Mouse (Mus musculus) regulatory T cell (primary cell): ENCODE data around the gene Dscaml1.

Experiments used
- in situ Hi-C: fragments of 300-600 bp; cut with MboI, MseI; formaldehyde crosslinking; loops from one replicate; pipeline ENCODE4 v1.15.1; 2025; ENCODE audit warnings: high pct_unique_total_duplicates

The Dscaml1 gene

GRCm38 (mm10) chr9:45451346-45451745 lies 24.9 kb downstream of the Dscaml1 start:
- in situ Hi-C loops: no loop called here

GRCm38 (mm10) chr9:45454032-45454431 lies 27.6 kb downstream of the Dscaml1 start:
- in situ Hi-C loops: no loop called here

GRCm38 (mm10) chr9:45454889-45455610 lies 28.6 kb downstream of the Dscaml1 start:
- in situ Hi-C loops: no loop called here

GRCm38 (mm10) chr9:45457200-45457599 lies 30.8 kb downstream of the Dscaml1 start:
- in situ Hi-C loops: no loop called here

GRCm38 (mm10) chr9:45458363-45458762 lies 31.9 kb downstream of the Dscaml1 start:
- in situ Hi-C loops: no loop called here

GRCm38 (mm10) chr9:45465396-45466019 lies 39.1 kb downstream of the Dscaml1 start:
- in situ Hi-C loops: no loop called here

- in situ Hi-C loops: no loop called here
Measured at GRCm38 (mm10) chr9:45468235-45468634, 41.8 kb downstream of the Dscaml1 start.

GRCm38 (mm10) chr9:45470746-45471471 lies 44.5 kb downstream of the Dscaml1 start:
- in situ Hi-C loops: no loop called here

- in situ Hi-C loops: no loop called here
Measured at GRCm38 (mm10) chr9:45471691-45472090, 45.3 kb downstream of the Dscaml1 start.

- in situ Hi-C loops: no loop called here
Measured at GRCm38 (mm10) chr9:45474874-45475273, 48.4 kb downstream of the Dscaml1 start.

- in situ Hi-C loops: no loop called here
Measured at GRCm38 (mm10) chr9:45480936-45481335, 54.5 kb downstream of the Dscaml1 start.

- in situ Hi-C loops: no loop called here
Measured at GRCm38 (mm10) chr9:45486665-45487074, 60.2 kb downstream of the Dscaml1 start.

- in situ Hi-C loops: no loop called here
Measured at GRCm38 (mm10) chr9:45487179-45487801, 60.9 kb downstream of the Dscaml1 start.

GRCm38 (mm10) chr9:45490899-45491298 lies 64.5 kb downstream of the Dscaml1 start:
- in situ Hi-C loops: no loop called here

GRCm38 (mm10) chr9:45494889-45495288 lies 68.5 kb downstream of the Dscaml1 start:
- in situ Hi-C loops: no loop called here

GRCm38 (mm10) chr9:45496340-45496739 lies 69.9 kb downstream of the Dscaml1 start:
- in situ Hi-C loops: no loop called here

- in situ Hi-C loops: no loop called here
Measured at GRCm38 (mm10) chr9:45496944-45497343, 70.5 kb downstream of the Dscaml1 start.

GRCm38 (mm10) chr9:45499267-45499666 lies 72.8 kb downstream of the Dscaml1 start:
- in situ Hi-C loops: no loop called here

- in situ Hi-C loops: no loop called here
Measured at GRCm38 (mm10) chr9:45500071-45500595, 73.7 kb downstream of the Dscaml1 start.

GRCm38 (mm10) chr9:45501295-45501927 lies 75.0 kb downstream of the Dscaml1 start:
- in situ Hi-C loops: no loop called here

- in situ Hi-C loops: no loop called here
Measured at GRCm38 (mm10) chr9:45501963-45502641, 75.7 kb downstream of the Dscaml1 start.
